Mouse (Mus musculus) thymus, adult 2 months (tissue): Measurements from ENCODE around the gene Zfp428. TPM values are rescaled to one million over a fixed set of nuclear protein-coding genes. Genes with fewer than 3 reads are reported as not detected.
A peak's percentile ranks its signal among the peaks of the same experiment; 100 is the strongest.

Source experiments
- DNase-seq: peaks from one replicate; pipeline ENCODE4 v3.0.0; 2021
- H3K27ac ChIP-seq: fragments of 200-500 bp; 2 replicates; pipeline ENCODE4 v1.5.1; 2012; ENCODE audit warnings: low read length, control low read depth; ENCODE audit not compliant: control insufficient read depth, insufficient read depth
- H3K27me3 ChIP-seq: fragments of 200-500 bp; 2 replicates; pipeline ENCODE4 v1.6.1; 2012; ENCODE audit warnings: mild to moderate bottlenecking, low read length, moderate library complexity, mixed read lengths; ENCODE audit not compliant: control insufficient read depth, insufficient read depth
- H3K36me3 ChIP-seq: fragments of 200-500 bp; 2 replicates; pipeline ENCODE4 v1.6.1; 2012; ENCODE audit warnings: mild to moderate bottlenecking, low read length, moderate library complexity; ENCODE audit not compliant: control insufficient read depth, insufficient read depth
- H3K4me1 ChIP-seq: fragments of 200-500 bp; replicated peaks from 2 replicates; pipeline ENCODE4 v1.6.1; 2012; ENCODE audit warnings: low read length; ENCODE audit not compliant: control insufficient read depth, insufficient read depth
- H3K4me3 ChIP-seq: fragments of 200-500 bp; 2 replicates; pipeline ENCODE4 v1.5.1; 2012; ENCODE audit warnings: mild to moderate bottlenecking, low read length, control low read depth, moderate library complexity; ENCODE audit not compliant: control insufficient read depth, insufficient read depth
- CTCF ChIP-seq: fragments of 200-500 bp; IDR thresholded peaks from 2 replicates; pipeline ENCODE4 v1.5.1; 2012; ENCODE audit warnings: mild to moderate bottlenecking, control low read depth, low read length, moderate library complexity, borderline replicate concordance; ENCODE audit not compliant: control insufficient read depth, poor library complexity, insufficient read depth; ENCODE audit errors: extremely low read depth
- POLR2A ChIP-seq: fragments of 200-500 bp; IDR thresholded peaks from 2 replicates; pipeline ENCODE4 v1.6.1; 2012; ENCODE audit warnings: mild to moderate bottlenecking, low read length, control low read depth, moderate library complexity; ENCODE audit not compliant: control insufficient read depth, poor library complexity, insufficient read depth; ENCODE audit errors: extremely low read depth
- WGBS: fragments of 180-500 bp; shearing (Covaris S2); methylation state at CpG from one replicate; pipeline ENCODE4 v1.1.7; 2018; 5-methylcytosine and 5-hydroxymethylcytosine counted together
- polyA plus RNA-seq: library from polyadenylated mRNA; depleted of rRNA; stranded (reverse); fragments of >200 nt; gene quantifications from 2 replicates; pipeline ENCODE4 v1.2.3, GENCODE M21; 2012

The Zfp428 gene
- polyA plus RNA-seq, 1 experiment: 14.4 TPM

DNA sequence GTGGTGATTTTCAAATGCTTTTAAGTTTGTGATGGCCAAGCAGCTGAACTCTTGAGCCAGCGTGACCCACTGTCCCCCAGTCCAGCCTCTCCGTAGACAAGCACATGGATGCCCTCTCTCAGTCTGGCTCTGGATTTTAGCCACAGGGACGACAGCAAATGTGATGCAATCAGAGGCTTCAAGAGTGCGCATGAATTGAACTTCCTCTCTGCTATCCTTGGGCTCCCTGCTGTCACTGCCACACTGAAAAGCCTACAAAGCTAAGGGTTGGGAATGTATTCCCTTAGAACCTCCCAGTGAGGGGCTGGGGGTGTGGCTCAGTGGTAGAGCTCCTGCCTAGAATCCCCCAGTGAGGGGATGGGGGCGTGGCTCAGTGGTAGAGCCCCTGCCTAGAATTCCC, 31.9 kb downstream of the Zfp428 start:
- TF ChIP-seq POLR2A (no peak), CTCF (no peak)
- Histone ChIP-seq H3K4me1 (no peaks in the 10 kb centered on the region), H3K27ac (no peak overlapping the region), H3K4me3 (no peak overlapping the region), H3K36me3 (peaks cover 5% of the 10 kb centered on the region; the same call in 1 of the 2 replicates), H3K27me3 (no peaks in the 10 kb centered on the region)
- no peak for DNase-seq
- WGBS: 85% methylated on average over 5 of the region's 5 CpGs

DNA sequence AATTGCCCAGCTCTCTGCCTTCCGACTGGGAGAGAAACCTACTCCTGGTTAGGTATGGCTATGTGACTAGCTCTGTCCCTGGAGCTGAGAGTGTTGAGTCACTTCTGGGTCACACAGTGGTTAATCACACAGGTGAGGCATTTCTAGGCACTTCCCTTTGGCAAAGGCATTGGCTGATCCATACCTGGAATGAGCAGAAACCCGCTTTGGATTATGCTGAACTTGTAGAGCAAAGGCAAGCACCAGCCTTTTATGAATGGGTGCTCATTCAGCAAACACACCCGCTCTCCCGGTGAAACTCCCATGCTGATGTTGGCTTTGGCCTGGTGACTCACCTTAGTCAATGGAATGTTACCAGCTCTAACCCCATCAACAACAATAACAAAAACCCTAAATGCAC, 32.9 kb downstream of the Zfp428 start:
- TF ChIP-seq POLR2A (no peak), CTCF (no peak)
- DNase-seq: no peak
- Histone ChIP-seq H3K4me3 (no peak overlapping the region), H3K27ac (no peak overlapping the region), H3K36me3 (no peaks in the 10 kb centered on the region), H3K4me1 (no peaks in the 10 kb centered on the region), H3K27me3 (no peaks in the 10 kb centered on the region)
- 95% methylated on average over 4 of the region's 4 CpGs for WGBS

DNA sequence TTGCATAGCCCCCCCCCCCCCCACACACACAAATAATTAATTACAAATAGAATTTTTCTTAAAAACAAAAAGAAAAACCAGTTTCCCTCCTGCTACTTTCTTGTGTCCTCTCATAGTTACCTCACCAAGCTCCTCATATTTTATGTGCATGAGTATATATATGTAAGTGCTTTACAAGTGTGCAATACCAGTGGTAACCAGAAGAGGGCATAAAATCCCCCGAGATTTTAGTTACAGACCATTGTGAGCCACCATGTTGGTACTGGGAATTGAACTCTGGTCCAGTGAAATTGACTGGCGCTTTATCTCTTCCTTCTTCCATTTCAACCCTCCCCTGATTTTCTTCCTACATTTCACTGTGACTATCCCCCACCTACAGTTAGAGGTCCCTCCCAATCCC, 37.7 kb downstream of the Zfp428 start:
- 88% methylated on average over 2 of the region's 2 CpGs for WGBS
- no peak overlapping the region for H3K27ac ChIP-seq
- H3K4me1 ChIP-seq: peaks cover 12% of the 10 kb centered on the region

DNA sequence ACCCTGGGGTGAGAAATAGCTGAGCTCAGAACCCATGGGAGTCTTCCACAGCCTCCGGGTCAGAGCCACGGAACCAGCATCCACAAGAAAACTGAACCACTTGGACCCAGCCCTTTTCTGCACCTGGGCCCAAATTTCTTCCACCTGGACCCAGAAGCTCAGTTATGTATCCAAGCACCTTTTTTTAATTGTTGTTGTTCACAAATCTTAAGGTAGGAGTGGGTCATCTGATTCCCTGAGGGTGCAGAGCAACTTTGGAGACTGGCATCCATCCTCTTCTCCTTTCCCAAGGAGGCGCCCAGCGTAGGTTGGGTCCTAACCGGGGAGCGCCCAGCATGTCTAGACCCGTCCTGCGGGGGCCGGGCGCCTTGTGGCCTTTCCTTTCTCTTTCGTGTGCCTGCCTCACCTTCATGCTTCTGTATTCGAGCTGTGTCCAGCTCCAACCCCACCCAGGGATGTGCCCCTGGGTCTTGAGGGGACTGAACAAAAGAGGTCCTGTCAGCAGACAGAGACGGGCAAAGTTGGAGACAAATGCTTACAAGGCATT, 39.3 kb downstream of the Zfp428 start, which contains the start of the genes Pinlyp and Xrcc1:
Gene Pinlyp (minus strand): TSS at position 51 of the 547 bp plus-strand sequence.
Gene Xrcc1 (plus strand): TSS at position 222 of the 547 bp plus-strand sequence.
- 57% methylated on average over 13 of the region's 13 CpGs for WGBS
- Histone ChIP-seq H3K4me1 (peaks cover 12% of the 10 kb centered on the region), H3K4me3 (peak within 1 kb of the TSS; percentile 87), H3K27ac (no peak within 1 kb of the TSS; the same call in 1 of the 2 replicates), H3K36me3 (no peaks in the 10 kb centered on the region), H3K27me3 (no peaks in the 10 kb centered on the region)
- DNase-seq: peak; percentile 16
- no peak for TF ChIP-seq POLR2A
- no peak for TF ChIP-seq CTCF

More for the DNA sequence above, 37.7 kb downstream of the Zfp428 start:
- Histone ChIP-seq H3K4me3 (no peak overlapping the region), H3K36me3 (no peaks in the 10 kb centered on the region), H3K27me3 (no peaks in the 10 kb centered on the region)
- DNase-seq: no peak
- TF ChIP-seq POLR2A: no peak
- TF ChIP-seq CTCF: no peak

DNA sequence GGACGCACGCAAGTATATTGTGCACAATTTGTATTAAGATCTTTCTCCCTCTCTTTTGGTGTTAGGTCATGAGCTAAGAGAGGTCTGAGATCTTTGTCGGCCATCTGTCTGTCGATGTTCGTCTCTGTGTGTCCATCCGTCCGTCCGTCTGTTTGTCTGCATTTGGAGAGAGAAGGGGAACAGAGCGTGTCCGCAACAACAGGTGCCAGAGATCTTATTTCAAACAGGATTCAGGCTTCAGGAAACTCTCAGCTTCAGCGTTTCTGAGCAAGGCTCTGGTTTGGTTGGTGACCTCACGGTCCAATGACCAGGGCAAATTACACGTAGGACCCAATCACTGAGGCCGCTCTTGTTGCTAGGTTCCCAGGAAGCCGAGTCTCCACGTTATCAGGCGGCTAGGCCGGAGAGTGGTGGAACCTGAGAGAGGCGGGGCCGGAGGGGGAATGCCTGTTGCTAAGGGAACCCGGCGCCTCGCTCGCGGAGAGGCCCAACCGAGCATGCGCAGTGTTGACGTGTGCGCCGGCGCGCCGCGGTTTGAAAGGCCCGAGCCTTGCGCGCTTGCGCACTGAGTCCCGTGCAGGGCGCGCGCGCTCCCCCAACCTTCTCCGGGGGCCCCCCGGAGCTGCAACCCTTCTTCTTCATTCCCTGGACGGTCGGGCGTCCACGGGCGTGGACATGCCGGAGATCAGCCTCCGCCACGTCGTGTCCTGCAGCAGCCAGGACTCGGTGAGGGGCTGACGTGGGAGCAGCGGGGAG, 40.0 kb downstream of the Zfp428 start:
- WGBS: 1% methylated on average over 57 of the region's 57 CpGs
- DNase-seq: peak; percentile 98
- H3K36me3 ChIP-seq: no peaks in the 10 kb centered on the region

DNA sequence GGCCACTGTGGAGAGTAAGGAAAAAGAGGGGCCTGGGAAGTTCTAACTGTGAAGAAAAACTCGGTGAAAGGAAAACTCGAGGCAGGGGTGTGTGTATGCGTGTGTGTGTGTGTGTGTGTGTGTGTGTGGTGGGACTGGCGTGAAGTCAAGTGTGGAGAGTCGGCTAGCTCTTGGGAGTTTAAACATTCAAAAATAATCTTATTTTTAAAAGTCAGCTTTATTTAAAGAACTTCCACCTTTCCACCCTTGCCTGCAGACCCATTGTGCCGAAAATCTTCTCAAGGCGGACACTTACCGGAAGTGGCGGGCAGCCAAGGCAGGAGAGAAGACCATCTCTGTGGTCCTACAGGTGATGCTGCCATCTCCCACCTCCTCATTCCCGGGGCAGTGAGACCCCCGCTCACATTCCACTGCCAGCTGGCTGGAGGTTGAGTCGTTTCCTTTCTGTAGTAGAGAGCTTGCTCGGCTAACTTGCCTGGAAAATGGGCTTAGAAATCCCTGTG, 40.8 kb downstream of the Zfp428 start:
- Histone ChIP-seq H3K36me3 (no peaks in the 10 kb centered on the region), H3K4me3 (peak overlapping the region; percentile 87), H3K27me3 (no peaks in the 10 kb centered on the region), H3K27ac (no peak overlapping the region), H3K4me1 (peaks cover 12% of the 10 kb centered on the region)
- no peak for DNase-seq
- WGBS: 36% methylated on average over 13 of the region's 13 CpGs
- no peak for TF ChIP-seq CTCF
- no peak for TF ChIP-seq POLR2A

More for the DNA sequence above, 40.0 kb downstream of the Zfp428 start:
- TF ChIP-seq CTCF (0 out of 2 replicates have a peak, but pooled peaks have one; percentile 59), POLR2A (peak; percentile 29; the same call in 1 of the 2 replicates)
- no peak overlapping the region for H3K27ac ChIP-seq
- no peaks in the 10 kb centered on the region for H3K27me3 ChIP-seq
- peaks cover 12% of the 10 kb centered on the region for H3K4me1 ChIP-seq
- H3K4me3 ChIP-seq: peak overlapping the region; percentile 87
